9 mouse cellular contexts compared by ENCODE assay signal in genomic region chr15:98895635-98896589, GRCm38 (mm10). TPM values are rescaled to one million over a fixed set of nuclear protein-coding genes. Genes with fewer than 3 reads are reported as not detected.
DNase-seq lines count a peak whose midpoint lies in the region; ATAC-seq and TF ChIP-seq lines count a peak whose summit lies in the region.
"Had no signal": no experiment of that assay in that cellular context is flagged by ENCODE, and none has a peak within 500 bp of the region (broad histone marks: within the 10 kb centered on the region; RNA-seq: fewer than 3 reads in every experiment).

No protein-coding gene starts in this region.

- H3K4me2 ChIP-seq in embryonic facial prominence, embryonic 14.5 days (ENCODE audit: low read depth, low read length), result peak overlapping the region; percentile 98
- H3K4me2 ChIP-seq in hindbrain, embryonic 16.5 days (ENCODE audit: low read length), result peak overlapping the region; percentile 100
- H3K4me2 ChIP-seq in stomach, embryonic 16.5 days (ENCODE audit: low read depth, low read length), result peak overlapping the region; percentile 63

- no peak overlapping the region for H3K27ac ChIP-seq in embryonic facial prominence, embryonic 14.5 days (replicated peaks; ENCODE audit: low read depth, low read length)
- no peak overlapping the region for H3K27ac ChIP-seq in hindbrain, embryonic 16.5 days (ENCODE audit: low read depth, low read length)
- H3K27ac ChIP-seq in stomach, embryonic 16.5 days (ENCODE audit: low read length), result no peak overlapping the region

- peak overlapping the region; percentile 53 for H3K4me3 ChIP-seq in embryonic facial prominence, embryonic 14.5 days (ENCODE audit: low read depth, low read length)
- peak overlapping the region; percentile 34 for H3K4me3 ChIP-seq in hindbrain, embryonic 16.5 days (ENCODE audit: low read length)
- H3K4me3 ChIP-seq in lung, adult 2 months (replicated peaks; ENCODE audit: extremely low read depth, low read depth, low read length), result peak overlapping the region; percentile 66
- peak overlapping the region; percentile 32 for H3K4me3 ChIP-seq in stomach, embryonic 16.5 days (replicated peaks; ENCODE audit: low read length)
- H3K4me3 ChIP-seq: myocyte had no signal

- no peaks in the 10 kb centered on the region for H3K9me3 ChIP-seq in embryonic facial prominence, embryonic 14.5 days (ENCODE audit: control insufficient read depth, low read length)
- H3K9me3 ChIP-seq in hindbrain, embryonic 16.5 days (ENCODE audit: control insufficient read depth, low read length), result no peaks in the 10 kb centered on the region
- no peaks in the 10 kb centered on the region for H3K9me3 ChIP-seq in stomach, embryonic 16.5 days (replicated peaks; ENCODE audit: control insufficient read depth, low read length)

- DNase-seq in right cerebral cortex, postnatal 14 days, result peak; percentile 34
- DNase-seq in right cerebral cortex, postnatal 25 days, result no peak
- DNase-seq in embryonic facial prominence, embryonic 14.5 days (ENCODE audit: low spot score), result peak; percentile 66
- DNase-seq in lung, adult 2 months, result peak; percentile 40
- DNase-seq in T-cell, adult 2 months (ENCODE audit: low spot score), result no peak
- DNase-seq in thymus, postnatal 0 days (ENCODE audit: low spot score), result no peak

- peak; percentile 38; the same call in 1 of the 2 replicates for ATAC-seq in embryonic facial prominence, embryonic 14.5 days (ENCODE audit: low read depth)
- 0 out of 2 replicates have a peak, but pooled peaks have one; percentile 13 for ATAC-seq in hindbrain, embryonic 16.5 days
- ATAC-seq in stomach, embryonic 16.5 days (ENCODE audit: insufficient read depth, low FRiP score), result no peak

- WGBS in embryonic facial prominence, embryonic 14.5 days, result 4% methylated on average over 31 of the region's 41 CpGs
- WGBS in hindbrain, embryonic 16.5 days, result 3% methylated on average over 39 of the region's 41 CpGs
- 8% methylated on average over 41 of the region's 41 CpGs for WGBS in lung, adult 2 months
- WGBS in stomach, embryonic 16.5 days, result 4% methylated on average over 41 of the region's 41 CpGs

- peaks cover 88% of the 10 kb centered on the region for H3K27me3 ChIP-seq in embryonic facial prominence, embryonic 14.5 days (replicated peaks; ENCODE audit: control insufficient read depth, insufficient read depth, low read length)
- peaks cover 60% of the 10 kb centered on the region for H3K27me3 ChIP-seq in hindbrain, embryonic 16.5 days (replicated peaks; ENCODE audit: control insufficient read depth, insufficient read depth, low read length)
- H3K27me3 ChIP-seq in stomach, embryonic 16.5 days (ENCODE audit: control insufficient read depth, insufficient read depth, low read length), result peaks cover 69% of the 10 kb centered on the region

- peak overlapping the region; percentile 46 for H3K9ac ChIP-seq in embryonic facial prominence, embryonic 14.5 days (ENCODE audit: low read depth, low read length)
- peak overlapping the region; percentile 49 for H3K9ac ChIP-seq in hindbrain, embryonic 16.5 days (ENCODE audit: low read depth, low read length)
- peak overlapping the region; percentile 42 for H3K9ac ChIP-seq in stomach, embryonic 16.5 days (ENCODE audit: low read length)

- no peak for TF ChIP-seq CTCF in lung, adult 2 months (IDR thresholded peaks at IDR 0.05; ENCODE audit: insufficient read depth, low read length)

- no peaks in the 10 kb centered on the region for H3K36me3 ChIP-seq in embryonic facial prominence, embryonic 14.5 days (ENCODE audit: control insufficient read depth, insufficient read depth, low read length)
- H3K36me3 ChIP-seq in hindbrain, embryonic 16.5 days (ENCODE audit: control insufficient read depth, insufficient read depth, low read length), result no peaks in the 10 kb centered on the region
- H3K36me3 ChIP-seq in stomach, embryonic 16.5 days (ENCODE audit: control insufficient read depth, insufficient read depth, low read length), result no peaks in the 10 kb centered on the region

- no peak for TF ChIP-seq POLR2A in lung, adult 2 months (IDR thresholded peaks at IDR 0.05; ENCODE audit: borderline replicate concordance, extremely low read depth, low read depth, low read length)

- peaks cover 9% of the 10 kb centered on the region for H3K4me1 ChIP-seq in embryonic facial prominence, embryonic 14.5 days (ENCODE audit: control insufficient read depth, insufficient read depth, low read length)
- H3K4me1 ChIP-seq in hindbrain, embryonic 16.5 days (ENCODE audit: control insufficient read depth, insufficient read depth, low read depth, low read length), result peaks cover 33% of the 10 kb centered on the region
- H3K4me1 ChIP-seq in lung, adult 2 months (ENCODE audit: control insufficient read depth, insufficient read depth, low read length), result peaks cover 21% of the 10 kb centered on the region
- peaks cover 27% of the 10 kb centered on the region for H3K4me1 ChIP-seq in stomach, embryonic 16.5 days (ENCODE audit: control insufficient read depth, insufficient read depth, low read length)

RNA-seq across cellular contexts. Expression of gene Rhebl1, which starts 1.6 kb away (rescaled TPM):
- polyA plus RNA-seq in embryonic facial prominence, embryonic 14.5 days (2014; fragmentation: Nextera tagmentation; extraction: Ambion mirVana), result 8.4 and 12.2 TPM in 2 replicates
- polyA plus RNA-seq in hindbrain, embryonic 16.5 days (2015; fragmentation: Nextera tagmentation; extraction: Ambion mirVana), result 31.4 and 33.4 TPM in 2 replicates
- polyA plus RNA-seq in lung, adult 2 months (2012; rRNA removed), result 5.4 and 5.6 TPM in 2 replicates
- polyA plus RNA-seq in stomach, embryonic 16.5 days (2015; fragmentation: Nextera tagmentation; extraction: Ambion mirVana), result 8.2 and 9.8 TPM in 2 replicates
- polyA plus RNA-seq in thymus, postnatal 0 days (2015; fragmentation: Nextera tagmentation; extraction: Ambion mirVana), result 10.3 and 10.8 TPM in 2 replicates

RNA-seq across cellular contexts. Expression of gene Dhh, which starts 2.4 kb away (rescaled TPM):
- polyA plus RNA-seq in embryonic facial prominence, embryonic 14.5 days (2014; fragmentation: Nextera tagmentation; extraction: Ambion mirVana), result 2.0 and 3.1 TPM in 2 replicates
- 1.3 and 2.1 TPM in 2 replicates for polyA plus RNA-seq in hindbrain, embryonic 16.5 days (2015; fragmentation: Nextera tagmentation; extraction: Ambion mirVana)
- polyA plus RNA-seq in lung, adult 2 months (2012; rRNA removed), result 2.5 and 2.8 TPM in 2 replicates
- 0.84 and 1.1 TPM in 2 replicates for polyA plus RNA-seq in stomach, embryonic 16.5 days (2015; fragmentation: Nextera tagmentation; extraction: Ambion mirVana)
- 0.78 and 0.85 TPM in 2 replicates for polyA plus RNA-seq in thymus, postnatal 0 days (2015; fragmentation: Nextera tagmentation; extraction: Ambion mirVana)

RNA-seq across cellular contexts. Expression of gene Lmbr1l, which starts 22.1 kb away (rescaled TPM):
- polyA plus RNA-seq in embryonic facial prominence, embryonic 14.5 days (2014; fragmentation: Nextera tagmentation; extraction: Ambion mirVana), result 3.9 and 4.3 TPM in 2 replicates
- 25.9 and 27.0 TPM in 2 replicates for polyA plus RNA-seq in hindbrain, embryonic 16.5 days (2015; fragmentation: Nextera tagmentation; extraction: Ambion mirVana)
- polyA plus RNA-seq in lung, adult 2 months (2012; rRNA removed), result 56.0 and 72.1 TPM in 2 replicates
- polyA plus RNA-seq in stomach, embryonic 16.5 days (2015; fragmentation: Nextera tagmentation; extraction: Ambion mirVana), result 14.8 and 18.3 TPM in 2 replicates
- 27.8 and 31.9 TPM in 2 replicates for polyA plus RNA-seq in thymus, postnatal 0 days (2015; fragmentation: Nextera tagmentation; extraction: Ambion mirVana)

RNA-seq across cellular contexts. Expression of gene Kmt2d, which starts 24.9 kb away (rescaled TPM):
- 13.8 and 15.5 TPM in 2 replicates for polyA plus RNA-seq in embryonic facial prominence, embryonic 14.5 days (2014; fragmentation: Nextera tagmentation; extraction: Ambion mirVana)
- 8.8 and 9.3 TPM in 2 replicates for polyA plus RNA-seq in hindbrain, embryonic 16.5 days (2015; fragmentation: Nextera tagmentation; extraction: Ambion mirVana)
- 24.7 and 36.0 TPM in 2 replicates for polyA plus RNA-seq in lung, adult 2 months (2012; rRNA removed)
- polyA plus RNA-seq in stomach, embryonic 16.5 days (2015; fragmentation: Nextera tagmentation; extraction: Ambion mirVana), result 10.1 and 11.4 TPM in 2 replicates
- polyA plus RNA-seq in thymus, postnatal 0 days (2015; fragmentation: Nextera tagmentation; extraction: Ambion mirVana), result 9.4 and 15.6 TPM in 2 replicates

RNA-seq across cellular contexts. Expression of gene Tuba1b, which starts 38.5 kb away (rescaled TPM):
- polyA plus RNA-seq in embryonic facial prominence, embryonic 14.5 days (2014; fragmentation: Nextera tagmentation; extraction: Ambion mirVana), result 1,523 and 1,643 TPM in 2 replicates
- polyA plus RNA-seq in hindbrain, embryonic 16.5 days (2015; fragmentation: Nextera tagmentation; extraction: Ambion mirVana), result 1,672 and 1,683 TPM in 2 replicates
- 1,081 and 1,265 TPM in 2 replicates for polyA plus RNA-seq in lung, adult 2 months (2012; rRNA removed)
- polyA plus RNA-seq in stomach, embryonic 16.5 days (2015; fragmentation: Nextera tagmentation; extraction: Ambion mirVana), result 1,202 and 1,296 TPM in 2 replicates
- 1,370 and 1,449 TPM in 2 replicates for polyA plus RNA-seq in thymus, postnatal 0 days (2015; fragmentation: Nextera tagmentation; extraction: Ambion mirVana)

Comparison
In these comparisons a context has a peak if more than half of its experiments do, and no peak if none do; other contexts are left out.
1. DNase-seq: peak in right cerebral cortex, postnatal 14 days (single experiment), embryonic facial prominence, embryonic 14.5 days (single experiment) and lung, adult 2 months (single experiment); none in right cerebral cortex, postnatal 25 days (single experiment), T-cell, adult 2 months (single experiment) and thymus, postnatal 0 days (single experiment).
2. Peak in every context shown above with its lines, with median percentiles within 50 percentile points of each other: H3K4me2 ChIP-seq, H3K4me3 ChIP-seq and H3K9ac ChIP-seq.